In the genomic region with DNA sequence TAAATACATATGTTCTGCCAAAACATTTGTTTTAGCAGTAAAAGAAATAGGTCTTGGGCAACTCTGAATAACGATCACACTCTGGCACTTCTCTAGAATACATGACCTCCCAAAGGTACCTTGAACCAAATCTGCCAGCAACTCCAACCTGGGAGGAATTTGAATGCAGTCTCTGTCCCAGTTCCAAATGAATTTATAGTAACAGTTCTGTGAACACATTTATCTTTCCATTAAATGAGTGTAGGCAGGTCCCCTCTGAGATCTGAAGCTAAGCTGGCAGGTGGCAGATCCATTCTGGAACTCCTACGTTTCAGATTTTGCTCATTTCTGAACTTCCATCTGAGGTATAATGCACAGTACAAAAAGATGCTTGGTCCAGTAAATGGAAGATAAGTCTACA, we compare ENCODE assay signal across 20 mouse cellular contexts.
A peak's percentile ranks its signal among the peaks of the same experiment; 100 is the strongest.
DNase-seq lines count a peak whose midpoint lies in the region; ATAC-seq lines count a peak whose summit lies in the region.
"Had no signal": no experiment of that assay in that cellular context is flagged by ENCODE, and none has a peak within 500 bp of the region (broad histone marks: within the 10 kb centered on the region; RNA-seq: fewer than 3 reads in every experiment).

No protein-coding gene starts in this region.

- H3K27me3 ChIP-seq in kidney, embryonic 14.5 days (ENCODE audit: control insufficient read depth, insufficient read depth, low read length): no peaks in the 10 kb centered on the region
- H3K27me3 ChIP-seq: CH12.LX; forebrain, embryonic 12.5 days; limb, embryonic 12.5 days; liver, embryonic 13.5 days; lung, embryonic 15.5 days; neural tube, embryonic 15.5 days had no signal

- H3K36me3 ChIP-seq in kidney, embryonic 14.5 days (ENCODE audit: control insufficient read depth, insufficient read depth, low read length): no peaks in the 10 kb centered on the region
- H3K36me3 ChIP-seq: forebrain, embryonic 12.5 days; limb, embryonic 12.5 days; liver, embryonic 13.5 days; lung, embryonic 15.5 days; neural tube, embryonic 15.5 days had no signal

- no peak overlapping the region for H3K27ac ChIP-seq in kidney, embryonic 14.5 days (ENCODE audit: low read depth, low read length)
- H3K27ac ChIP-seq: forebrain, embryonic 12.5 days; gastrocnemius, adult 2 months; limb, embryonic 12.5 days; liver, embryonic 13.5 days; lung, embryonic 15.5 days; macrophage; neural tube, embryonic 15.5 days had no signal

- H3K9ac ChIP-seq in kidney, embryonic 14.5 days (ENCODE audit: low read depth, low read length): no peak overlapping the region
- H3K9ac ChIP-seq: forebrain, embryonic 12.5 days; limb, embryonic 12.5 days; liver, embryonic 13.5 days; lung, embryonic 15.5 days; neural tube, embryonic 15.5 days had no signal

- DNase-seq in frontal cortex, postnatal 14 days (ENCODE audit: low spot score in 2 of 2): no peak
- peak; percentile 29 for DNase-seq in cerebellum, adult 11-12 months
- DNase-seq in layer of hippocampus, adult 8-10 months (ENCODE audit: low spot score in 2 of 2): peak; percentile 50 to 56
- peak; percentile 27 to 41 for DNase-seq in right cerebral cortex, postnatal 10 days (ENCODE audit: low spot score in 2 of 2)
- DNase-seq in kidney, postnatal 4 days: no peak
- DNase-seq: gastrocnemius, adult 2 months; heart, postnatal 4 days; kidney, adult 11 months; liver, embryonic 13.5 days; thymus, postnatal 25 days had no signal

- WGBS in kidney, embryonic 14.5 days: 82% methylated on average over 2 of the region's 2 CpGs

- H3K4me2 ChIP-seq in kidney, embryonic 14.5 days (replicated peaks; ENCODE audit: low read depth, low read length): no peak overlapping the region
- H3K4me2 ChIP-seq: forebrain, embryonic 12.5 days; limb, embryonic 12.5 days; liver, embryonic 13.5 days; lung, embryonic 15.5 days; midbrain, embryonic 11.5 days; neural tube, embryonic 15.5 days had no signal

- H3K9me3 ChIP-seq in kidney, embryonic 14.5 days (ENCODE audit: control insufficient read depth, low read length): no peaks in the 10 kb centered on the region
- H3K9me3 ChIP-seq: forebrain, embryonic 12.5 days; limb, embryonic 12.5 days; liver, embryonic 13.5 days; lung, embryonic 15.5 days; neural tube, embryonic 15.5 days had no signal

- peak; percentile 85 for ATAC-seq in frontal cortex, adult (ENCODE audit: low TSS enrichment)
- no peak for ATAC-seq in kidney, embryonic 14.5 days (ENCODE audit: low FRiP score, low TSS enrichment)
- ATAC-seq: hindbrain, embryonic 16.5 days had no signal

- no peaks in the 10 kb centered on the region for H3K4me1 ChIP-seq in kidney, embryonic 14.5 days (ENCODE audit: control insufficient read depth, insufficient read depth, low read length)
- H3K4me1 ChIP-seq: forebrain, embryonic 12.5 days; limb, embryonic 12.5 days; liver, embryonic 13.5 days; lung, embryonic 15.5 days; neural tube, embryonic 15.5 days had no signal

- H3K4me3 ChIP-seq in kidney, embryonic 14.5 days (ENCODE audit: low read length): no peak overlapping the region
- H3K4me3 ChIP-seq: forebrain, embryonic 12.5 days; gastrocnemius, adult 2 months; limb, embryonic 12.5 days; liver, embryonic 13.5 days; lung, embryonic 15.5 days; neural tube, embryonic 15.5 days had no signal

Comparison
In these comparisons a context has a peak if more than half of its experiments do, and no peak if none do; other contexts are left out.
1. DNase-seq: peak in cerebellum, adult 11-12 months (single experiment), layer of hippocampus, adult 8-10 months (2 of 2) and right cerebral cortex, postnatal 10 days (2 of 2); none in frontal cortex, postnatal 14 days (0 of 2) and kidney, postnatal 4 days (0 of 2).